Mouse (Mus musculus): ENCODE data around the gene Cphx3. TPM values are rescaled to one million over a fixed set of nuclear protein-coding genes. Genes with fewer than 3 reads are reported as not detected.
A peak's percentile ranks its signal among the peaks of the same experiment; 100 is the strongest.
"Not testable (repeated sequence)": the region's sequence is repeated elsewhere in the genome, so short reads cannot be mapped to it uniquely, and the experiment has no call there.

The Cphx3 gene
- polyA plus RNA-seq, 1 experiment from 2014 or later, result not detected

DNA sequence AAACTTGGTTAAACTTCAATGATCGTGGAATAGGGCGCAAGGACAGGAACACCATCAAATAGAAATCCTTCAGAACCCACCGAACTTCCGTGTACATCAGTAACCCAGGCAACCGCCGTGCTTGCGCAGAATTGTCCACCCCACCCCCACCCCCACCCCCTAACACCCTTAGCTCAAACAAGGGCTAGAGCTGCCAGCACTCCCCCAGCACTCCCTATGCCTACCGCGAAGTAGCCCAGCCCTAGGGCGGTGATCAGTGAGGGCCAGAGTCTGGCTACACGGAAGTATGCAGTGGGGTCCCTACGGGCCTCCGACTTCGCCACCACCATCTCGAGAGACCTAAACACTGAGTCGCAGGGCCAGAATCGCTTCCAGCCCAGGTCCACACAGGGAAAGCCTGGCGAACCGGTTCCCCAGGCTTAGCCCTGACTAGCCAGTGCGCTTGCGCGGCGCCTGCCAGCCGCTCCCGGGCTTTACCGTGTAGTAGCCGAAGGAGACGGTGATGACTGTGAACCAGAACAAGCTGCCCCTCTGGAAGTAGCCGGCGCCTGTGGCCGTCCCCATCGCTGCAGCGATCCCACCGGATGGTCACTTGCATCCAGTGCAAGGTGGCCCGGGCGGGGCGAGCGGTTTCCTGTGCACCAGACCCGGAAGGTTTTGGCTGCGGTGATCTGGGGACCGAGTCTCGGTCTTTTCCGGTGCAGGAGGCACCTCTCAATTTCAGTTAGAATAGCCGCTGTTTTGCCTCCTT is 15.3 kb upstream of the Cphx3 start:
- not testable (repeated sequence) for H3K9me3 ChIP-seq (ENCODE audit: control insufficient read depth, low read length); H3K4me3 ChIP-seq (ENCODE audit: low read length); H3K9ac ChIP-seq (ENCODE audit: low read depth, low read length); H3K27ac ChIP-seq (ENCODE audit: low read depth, low read length); H3K27me3 ChIP-seq (replicated peaks; ENCODE audit: control insufficient read depth, insufficient read depth, low read length); H3K4me2 ChIP-seq (ENCODE audit: low read length); H3K36me3 ChIP-seq (ENCODE audit: control insufficient read depth, insufficient read depth, low read length); H3K4me1 ChIP-seq (ENCODE audit: control insufficient read depth, insufficient read depth, low read depth, low read length)
- peak; percentile 93 for ATAC-seq
- WGBS, result no CpG with 5 or more reads among the region's 44 CpGs

DNA sequence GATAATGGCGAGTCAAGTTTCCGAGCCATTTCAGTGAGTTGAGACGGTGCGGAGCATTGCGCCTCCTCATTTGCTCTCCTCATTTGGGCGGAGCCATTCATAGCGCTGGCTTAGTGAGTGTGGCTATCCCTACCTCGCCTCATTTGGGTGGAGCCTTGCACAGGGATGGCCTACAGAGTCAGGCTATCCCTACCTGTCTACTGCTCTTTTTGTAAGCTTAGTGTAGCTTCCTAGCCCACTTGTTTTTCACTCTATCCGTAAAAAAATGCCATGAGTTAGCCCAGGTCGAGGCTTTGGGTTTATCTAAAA is 14.8 kb upstream of the Cphx3 start, which contains the start of gene Tmem254c:
Gene Tmem254c, minus strand, starts transcription at position 31 of the 309 bp plus-strand sequence.
- not testable (repeated sequence) for H3K9ac ChIP-seq (ENCODE audit: low read depth, low read length); H3K27me3 ChIP-seq (replicated peaks; ENCODE audit: control insufficient read depth, insufficient read depth, low read length); H3K4me2 ChIP-seq (ENCODE audit: low read length); H3K36me3 ChIP-seq (ENCODE audit: control insufficient read depth, insufficient read depth, low read length); H3K4me1 ChIP-seq (ENCODE audit: control insufficient read depth, insufficient read depth, low read depth, low read length); H3K27ac ChIP-seq (ENCODE audit: low read depth, low read length); H3K9me3 ChIP-seq (ENCODE audit: control insufficient read depth, low read length); H3K4me3 ChIP-seq (ENCODE audit: low read length)
- ATAC-seq, result peak; percentile 82
- WGBS, result no CpG with 5 or more reads among the region's 10 CpGs

DNA sequence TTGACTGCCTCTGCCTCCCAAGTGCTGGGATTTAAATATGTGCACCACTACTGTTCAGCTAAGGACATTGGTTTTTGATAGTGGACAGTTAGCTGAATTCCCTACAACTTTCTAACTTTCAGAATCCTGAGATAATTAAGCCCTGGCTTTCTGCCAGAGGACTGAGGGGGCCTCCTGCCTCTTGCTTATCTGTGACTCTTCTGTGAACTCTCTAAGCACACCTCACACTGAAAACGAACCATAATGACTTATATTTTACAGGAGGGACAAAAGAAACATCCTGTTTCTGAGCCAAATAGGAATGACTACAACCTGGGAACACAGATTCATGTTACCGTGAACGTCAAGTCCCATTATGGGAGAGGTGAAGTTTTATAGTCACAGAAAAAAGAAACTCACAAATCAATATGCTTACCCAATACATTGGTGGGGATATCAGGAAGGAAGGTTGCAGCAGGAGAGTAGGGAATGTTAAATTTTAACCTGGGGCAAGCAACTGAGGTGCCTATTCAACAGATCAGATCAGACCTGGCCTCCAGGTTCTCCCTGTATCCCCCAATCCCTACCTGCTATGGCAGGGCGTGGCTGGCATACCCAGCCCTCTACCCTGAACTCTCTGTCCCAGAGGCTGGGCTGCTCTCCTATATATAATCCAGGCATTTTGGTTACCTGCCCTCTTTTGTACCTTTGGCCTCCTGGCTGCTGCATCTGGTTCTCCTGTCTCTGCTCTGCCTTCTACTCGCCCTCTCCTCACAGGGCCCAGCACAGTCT is 5.3 kb upstream of the Cphx3 start:
- H3K36me3 ChIP-seq (ENCODE audit: control insufficient read depth, insufficient read depth, low read length); H3K9ac ChIP-seq (ENCODE audit: low read depth, low read length); H3K27ac ChIP-seq (ENCODE audit: low read depth, low read length); H3K4me1 ChIP-seq (ENCODE audit: control insufficient read depth, insufficient read depth, low read depth, low read length); H3K27me3 ChIP-seq (replicated peaks; ENCODE audit: control insufficient read depth, insufficient read depth, low read length); H3K4me2 ChIP-seq (ENCODE audit: low read length); H3K4me3 ChIP-seq (ENCODE audit: low read length); ATAC-seq; H3K9me3 ChIP-seq (ENCODE audit: control insufficient read depth, low read length): not testable (repeated sequence)
- WGBS, result no CpG with 5 or more reads among the region's 5 CpGs

DNA sequence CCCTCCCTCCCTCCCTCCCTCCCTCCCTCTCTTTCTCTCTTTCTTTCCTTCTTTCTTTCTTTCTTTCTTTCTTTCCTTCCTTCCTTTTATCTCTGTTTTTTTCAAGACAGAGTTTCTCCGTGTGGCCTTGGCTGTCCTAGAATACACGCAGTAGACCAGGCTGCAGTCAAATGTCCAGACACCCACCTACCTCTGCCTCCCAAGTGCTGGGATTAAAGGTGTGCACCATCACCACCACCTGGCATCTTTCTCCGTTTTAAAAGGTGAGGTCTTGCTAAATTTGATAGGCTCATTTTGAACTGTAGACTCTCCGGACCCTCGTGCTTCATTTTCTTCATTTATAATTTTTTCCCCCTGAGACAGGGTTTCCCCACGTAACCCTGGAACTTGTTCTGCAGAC is 881 bp upstream of the Cphx3 start, which contains the start of gene Cphx2:
Gene Cphx2, plus strand, starts transcription at position 301 of the 400 bp plus-strand sequence.
- H3K4me2 ChIP-seq (ENCODE audit: low read length); H3K9ac ChIP-seq (ENCODE audit: low read depth, low read length); H3K36me3 ChIP-seq (ENCODE audit: control insufficient read depth, insufficient read depth, low read length); ATAC-seq; H3K9me3 ChIP-seq (ENCODE audit: control insufficient read depth, low read length); H3K27ac ChIP-seq (ENCODE audit: low read depth, low read length); H3K4me3 ChIP-seq (ENCODE audit: low read length); H3K4me1 ChIP-seq (ENCODE audit: control insufficient read depth, insufficient read depth, low read depth, low read length); H3K27me3 ChIP-seq (replicated peaks; ENCODE audit: control insufficient read depth, insufficient read depth, low read length): not testable (repeated sequence)
- no CpG with 5 or more reads among the region's 6 CpGs for WGBS

DNA sequence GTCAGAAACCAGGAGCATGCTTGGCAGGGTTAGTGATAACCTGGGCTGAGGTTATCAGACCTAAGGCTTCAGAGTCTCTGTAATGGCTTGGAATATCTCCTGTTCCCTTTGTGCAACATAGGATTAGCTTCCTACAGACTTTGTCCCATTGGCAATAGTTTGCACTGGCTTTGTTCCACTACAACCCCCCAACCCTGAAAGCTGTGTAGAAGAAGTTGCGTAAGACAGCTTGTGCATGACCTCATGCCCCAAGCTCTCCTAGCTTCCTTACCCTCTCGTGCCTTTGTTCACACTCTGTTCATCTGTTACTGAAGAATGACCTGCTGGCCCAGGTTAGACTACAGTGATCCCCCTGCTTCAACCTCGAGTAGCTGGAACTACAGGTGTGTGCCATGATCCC is 15.5 kb downstream of the Cphx3 start:
- H3K27ac ChIP-seq (ENCODE audit: low read depth, low read length); H3K9ac ChIP-seq (ENCODE audit: low read depth, low read length); ATAC-seq; H3K4me1 ChIP-seq (ENCODE audit: control insufficient read depth, insufficient read depth, low read depth, low read length); H3K36me3 ChIP-seq (ENCODE audit: control insufficient read depth, insufficient read depth, low read length); H3K4me2 ChIP-seq (ENCODE audit: low read length); H3K9me3 ChIP-seq (ENCODE audit: control insufficient read depth, low read length); H3K4me3 ChIP-seq (ENCODE audit: low read length); H3K27me3 ChIP-seq (replicated peaks; ENCODE audit: control insufficient read depth, insufficient read depth, low read length): not testable (repeated sequence)
- no CpG with 5 or more reads among the region's 3 CpGs for WGBS

DNA sequence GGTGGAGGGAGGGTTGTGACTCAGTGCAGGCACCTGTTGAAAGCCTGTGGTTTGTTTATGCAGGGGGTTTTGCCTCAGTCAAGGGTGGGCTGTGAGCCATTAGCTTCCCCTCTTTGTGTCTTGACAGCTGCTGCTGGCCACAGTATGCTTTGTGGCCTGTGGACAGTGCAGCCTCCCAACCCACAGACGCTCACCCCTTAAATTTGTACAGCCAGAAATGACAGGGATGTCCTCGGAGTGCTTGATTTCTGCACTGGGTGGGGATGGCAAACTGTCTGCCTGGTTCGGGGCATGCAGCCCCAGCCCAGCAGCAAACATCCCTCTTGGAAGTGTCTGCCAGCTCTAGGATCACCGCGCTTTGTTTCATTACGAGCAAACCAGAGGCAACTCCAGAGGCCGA is 36.1 kb downstream of the Cphx3 start, which contains the start of gene Duxbl2:
Gene Duxbl2, plus strand, starts transcription at position 200 of the 400 bp plus-strand sequence.
- not testable (repeated sequence) for H3K4me2 ChIP-seq (ENCODE audit: low read length); ATAC-seq; H3K27me3 ChIP-seq (replicated peaks; ENCODE audit: control insufficient read depth, insufficient read depth, low read length); H3K9ac ChIP-seq (ENCODE audit: low read depth, low read length); H3K4me1 ChIP-seq (ENCODE audit: control insufficient read depth, insufficient read depth, low read depth, low read length); H3K36me3 ChIP-seq (ENCODE audit: control insufficient read depth, insufficient read depth, low read length); H3K4me3 ChIP-seq (ENCODE audit: low read length); H3K9me3 ChIP-seq (ENCODE audit: control insufficient read depth, low read length); H3K27ac ChIP-seq (ENCODE audit: low read depth, low read length)
- no CpG with 5 or more reads among the region's 7 CpGs for WGBS

DNA sequence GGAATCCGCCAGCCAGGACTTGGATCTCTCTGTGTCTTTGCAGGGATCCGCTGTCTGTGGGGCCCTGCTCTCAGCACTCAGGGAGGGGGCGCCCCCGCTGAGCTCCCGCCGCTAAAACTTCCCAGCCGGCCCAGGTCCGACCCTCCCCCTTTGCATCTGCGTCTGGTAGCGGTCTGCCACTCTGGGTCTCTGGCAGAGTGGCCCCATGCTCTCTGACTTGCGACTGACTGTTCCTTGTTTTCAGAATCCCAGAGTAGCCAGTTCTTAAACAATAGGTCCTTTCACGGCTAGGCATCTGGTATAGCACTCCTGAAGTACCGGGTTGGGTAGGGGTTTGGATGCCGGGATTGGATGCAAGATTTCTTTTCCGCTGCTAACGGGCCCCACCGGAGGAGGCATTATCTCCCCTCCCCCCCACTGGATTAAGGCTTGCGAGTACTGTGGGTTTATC is 36.5 kb downstream of the Cphx3 start:
- WGBS, result no CpG with 5 or more reads among the region's 18 CpGs
- not testable (repeated sequence) for H3K27me3 ChIP-seq (replicated peaks; ENCODE audit: control insufficient read depth, insufficient read depth, low read length)

DNA sequence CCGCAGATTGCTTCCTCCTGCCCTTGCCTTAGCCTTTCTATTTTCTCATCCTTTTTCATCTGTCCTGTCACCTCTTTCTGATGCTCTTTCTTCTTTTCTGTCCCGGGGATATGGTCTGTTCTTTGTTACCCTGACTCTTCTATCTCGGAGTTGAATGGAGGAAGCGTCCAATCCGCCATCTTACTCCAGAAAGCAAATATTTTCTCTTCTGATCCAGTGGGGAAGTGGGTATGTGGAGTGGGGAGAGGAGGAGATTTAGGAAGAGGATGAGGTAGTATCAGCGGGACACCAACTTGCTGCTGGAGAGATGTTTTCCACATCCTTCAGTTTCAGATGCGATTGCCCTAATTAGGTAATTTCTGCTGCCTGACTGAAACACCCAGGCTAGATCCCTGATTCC is 37.0 kb downstream of the Cphx3 start:
- not testable (repeated sequence) for H3K36me3 ChIP-seq (ENCODE audit: control insufficient read depth, insufficient read depth, low read length); H3K4me3 ChIP-seq (ENCODE audit: low read length); ATAC-seq; H3K27ac ChIP-seq (ENCODE audit: low read depth, low read length); H3K4me1 ChIP-seq (ENCODE audit: control insufficient read depth, insufficient read depth, low read depth, low read length); H3K9ac ChIP-seq (ENCODE audit: low read depth, low read length); H3K9me3 ChIP-seq (ENCODE audit: control insufficient read depth, low read length); H3K27me3 ChIP-seq (replicated peaks; ENCODE audit: control insufficient read depth, insufficient read depth, low read length); H3K4me2 ChIP-seq (ENCODE audit: low read length)
- no CpG with 5 or more reads among the region's 7 CpGs for WGBS

More for the DNA sequence above, 36.5 kb downstream of the Cphx3 start:
- H3K4me2 ChIP-seq (ENCODE audit: low read length); H3K4me1 ChIP-seq (ENCODE audit: control insufficient read depth, insufficient read depth, low read depth, low read length); H3K36me3 ChIP-seq (ENCODE audit: control insufficient read depth, insufficient read depth, low read length); H3K9ac ChIP-seq (ENCODE audit: low read depth, low read length); H3K9me3 ChIP-seq (ENCODE audit: control insufficient read depth, low read length); H3K27ac ChIP-seq (ENCODE audit: low read depth, low read length); H3K4me3 ChIP-seq (ENCODE audit: low read length): not testable (repeated sequence)
- peak; percentile 90 for ATAC-seq

DNA sequence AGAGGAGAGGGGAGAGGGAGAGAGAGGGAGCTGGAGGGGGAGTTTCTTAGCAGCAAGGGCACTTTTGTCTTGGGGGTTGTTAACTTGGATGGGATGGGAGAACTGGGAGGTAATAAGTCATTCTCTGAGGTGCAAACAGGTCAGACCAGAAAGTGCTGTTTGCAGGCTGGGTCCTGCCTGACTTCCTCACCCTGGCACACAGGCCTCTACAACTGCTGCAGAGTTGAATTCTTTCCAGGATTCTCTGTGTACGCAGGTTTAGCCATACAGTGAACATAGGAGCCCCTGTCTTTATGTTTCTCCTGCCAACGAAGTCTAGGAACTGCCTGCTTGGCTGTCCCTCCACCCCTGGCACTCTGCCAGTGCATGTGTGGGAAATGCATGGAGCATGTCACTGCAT is 65.0 kb downstream of the Cphx3 start:
- H3K9me3 ChIP-seq (ENCODE audit: control insufficient read depth, low read length); H3K4me2 ChIP-seq (ENCODE audit: low read length); H3K27ac ChIP-seq (ENCODE audit: low read depth, low read length); H3K9ac ChIP-seq (ENCODE audit: low read depth, low read length); H3K4me1 ChIP-seq (ENCODE audit: control insufficient read depth, insufficient read depth, low read depth, low read length); ATAC-seq; H3K36me3 ChIP-seq (ENCODE audit: control insufficient read depth, insufficient read depth, low read length); H3K4me3 ChIP-seq (ENCODE audit: low read length); H3K27me3 ChIP-seq (replicated peaks; ENCODE audit: control insufficient read depth, insufficient read depth, low read length): not testable (repeated sequence)
- WGBS, result no CpG with 5 or more reads among the region's 2 CpGs
